Mouse (Mus musculus) heart, postnatal 10 days (tissue): Measurements from ENCODE around the gene Rnf31. TPM values are rescaled to one million over a fixed set of nuclear protein-coding genes. Genes with fewer than 3 reads are reported as not detected.

ENCODE experiments used
- DNase-seq, 2 experiments: peaks; one replicate each; pipeline ENCODE4 v3.0.0; 2021
- intact Hi-C: fragments of 180-260 bp; cut with DNase I; formaldehyde crosslinking; loops from one replicate; pipeline ENCODE4 v1.15.1; 2025
- total RNA-seq, 2 experiments: library from RNA; stranded (reverse); gene quantifications; 2 replicates each; pipeline ENCODE4 v1.2.3; 2021

Gene Rnf31
- total RNA-seq, 2 experiments from 2014 or later = 21.7 to 28.3 TPM

DNA sequence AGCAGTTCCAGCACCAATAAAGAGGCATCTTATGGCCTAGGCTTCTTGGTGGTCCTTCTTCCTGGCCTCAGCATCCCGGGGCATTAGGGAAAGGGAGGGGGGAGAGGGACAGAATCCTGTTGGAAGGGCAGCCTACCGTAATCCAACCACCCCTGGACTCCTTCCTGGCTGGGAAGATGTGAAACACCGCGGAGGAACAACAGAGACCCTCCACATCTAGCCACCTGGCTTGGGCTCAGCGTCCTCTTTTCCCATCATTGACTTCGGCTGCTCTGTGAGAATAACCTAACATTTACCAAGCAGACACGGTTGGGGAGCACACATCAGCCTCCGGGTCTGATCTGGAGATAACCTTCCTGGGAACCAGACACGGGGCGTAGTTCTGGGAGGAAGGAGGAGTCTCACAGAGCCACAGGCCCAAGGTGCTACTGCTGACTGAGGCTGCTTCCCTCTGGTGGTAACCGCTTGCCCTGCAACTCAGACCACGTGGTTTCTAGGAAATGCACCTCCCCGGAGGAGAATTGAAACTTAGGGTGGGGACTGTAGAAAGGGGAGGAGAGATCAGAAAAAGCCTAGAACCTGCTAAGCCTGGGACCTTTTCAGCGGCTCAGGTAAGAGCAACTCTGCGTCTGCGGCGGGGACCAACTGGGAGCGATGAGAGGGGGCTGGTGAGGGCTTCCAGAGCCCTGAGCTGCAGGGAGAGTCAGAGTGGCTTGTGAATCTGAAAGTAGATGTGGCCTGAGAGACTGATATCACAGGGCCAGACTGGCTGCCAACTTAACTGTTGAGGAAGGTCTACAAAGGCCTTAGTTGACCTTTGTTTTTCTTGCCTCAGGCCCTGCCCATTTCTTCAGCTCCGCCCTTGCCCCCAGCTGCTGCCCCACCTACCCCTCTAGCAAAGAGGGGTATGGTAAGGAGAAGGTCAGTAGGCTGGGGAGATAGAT lies 12.4 kb downstream of the Rnf31 start:
- intact Hi-C loops = loop anchor here (1.0 to 5.0 kb wide), 2 partner anchors 44 to 107 kb away; partner anchors contain the start of genes A730061H03Rik and Dcaf11
- peak; percentile 93 to 95 for DNase-seq

DNA sequence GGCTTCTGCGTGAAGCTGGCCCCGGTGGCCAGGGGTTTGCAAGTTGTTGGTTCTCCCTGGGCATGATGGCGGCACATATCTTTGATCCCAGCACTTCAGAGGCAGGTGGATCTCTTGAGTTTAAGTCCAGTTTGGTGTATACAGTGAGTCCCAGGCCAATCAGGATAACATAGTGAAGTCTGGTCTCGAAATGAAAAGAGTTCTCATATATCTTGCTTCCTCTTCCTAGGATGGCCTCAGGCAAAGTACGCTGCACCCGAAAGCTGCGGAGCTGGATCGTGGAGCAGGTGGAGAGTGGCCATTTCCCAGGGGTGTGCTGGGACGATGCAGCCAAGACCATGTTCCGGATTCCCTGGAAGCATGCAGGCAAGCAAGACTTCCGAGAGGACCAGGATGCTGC lies 13.3 kb downstream of the Rnf31 start:
- DNase-seq = no peak
- intact Hi-C loops = loop anchor here (1.0 to 5.0 kb wide), 2 partner anchors 45 to 108 kb away; partner anchors contain the start of genes A730061H03Rik and Dcaf11

DNA sequence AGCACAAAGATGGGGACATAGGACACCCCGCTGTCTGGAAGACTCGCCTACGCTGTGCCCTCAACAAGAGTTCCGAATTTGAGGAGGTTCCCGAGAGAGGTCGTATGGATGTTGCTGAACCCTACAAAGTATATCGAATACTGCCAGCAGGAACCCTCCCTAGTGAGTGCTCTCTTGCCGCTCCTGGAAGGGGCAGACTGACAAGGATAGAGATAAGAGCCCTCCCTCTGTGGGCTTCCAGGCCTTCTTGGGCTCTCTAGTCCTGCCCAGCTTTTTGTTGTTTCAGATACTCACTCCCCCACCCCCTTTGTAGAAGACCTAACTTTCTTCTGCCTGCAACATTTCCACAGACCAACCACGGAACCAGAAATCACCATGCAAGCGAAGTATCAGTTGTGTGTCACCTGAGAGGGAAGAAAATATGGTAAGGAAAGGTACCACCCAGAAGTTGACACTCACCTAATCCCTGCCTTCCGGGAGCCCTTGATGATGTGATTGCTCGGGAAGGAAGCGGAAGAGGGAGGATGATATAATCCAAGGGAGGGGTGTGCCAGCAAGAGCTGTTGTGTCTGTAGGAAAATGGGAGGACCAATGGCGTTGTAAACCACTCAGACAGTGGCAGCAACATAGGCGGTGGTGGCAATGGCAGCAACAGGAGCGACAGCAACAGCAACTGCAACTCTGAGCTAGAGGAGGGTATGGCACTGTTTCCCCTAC lies 14.4 kb downstream of the Rnf31 start:
- intact Hi-C loops = no loop called here
- no peak for DNase-seq

DNA sequence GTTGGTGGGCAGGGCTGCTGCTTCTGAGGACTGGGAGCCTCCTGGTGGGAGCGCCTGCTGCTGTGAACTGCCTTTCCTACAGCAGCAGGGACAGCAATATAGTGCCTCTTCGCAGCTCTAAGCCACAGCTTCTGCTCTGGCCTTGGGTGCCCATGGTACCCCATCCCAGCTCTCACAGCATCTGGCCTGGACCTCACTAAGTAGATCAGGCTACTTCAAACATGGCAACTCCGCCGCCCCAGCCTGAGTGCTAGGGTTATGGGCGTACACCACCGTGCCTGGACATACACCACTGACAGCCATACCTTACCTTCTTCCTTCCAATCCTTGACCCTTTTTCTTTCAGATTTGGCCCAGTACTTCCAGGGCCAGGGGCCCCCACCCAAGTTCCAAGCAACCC lies 16.8 kb downstream of the Rnf31 start:
- no peak for DNase-seq
- intact Hi-C loops = no loop called here

DNA sequence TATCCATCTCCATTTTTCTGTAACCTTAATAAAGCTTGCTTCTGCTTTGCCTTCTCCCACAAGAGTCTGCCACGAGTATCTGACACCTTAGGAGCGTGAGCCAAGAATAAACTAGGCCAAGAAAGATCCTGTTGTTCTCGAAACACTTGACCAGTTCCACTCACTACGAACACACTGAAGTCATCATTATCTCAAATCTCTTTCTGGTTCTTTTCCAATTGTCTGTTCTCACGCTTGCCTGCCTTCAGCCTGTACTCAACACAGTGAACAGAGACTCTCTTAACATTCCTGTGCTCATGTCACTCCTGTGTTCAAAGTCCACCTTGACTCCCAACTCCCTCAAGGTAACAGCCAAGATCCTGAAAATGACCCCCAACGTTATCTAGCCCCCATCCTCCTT lies 21.8 kb downstream of the Rnf31 start:
- intact Hi-C loops = no loop called here
- no peak for DNase-seq

DNA sequence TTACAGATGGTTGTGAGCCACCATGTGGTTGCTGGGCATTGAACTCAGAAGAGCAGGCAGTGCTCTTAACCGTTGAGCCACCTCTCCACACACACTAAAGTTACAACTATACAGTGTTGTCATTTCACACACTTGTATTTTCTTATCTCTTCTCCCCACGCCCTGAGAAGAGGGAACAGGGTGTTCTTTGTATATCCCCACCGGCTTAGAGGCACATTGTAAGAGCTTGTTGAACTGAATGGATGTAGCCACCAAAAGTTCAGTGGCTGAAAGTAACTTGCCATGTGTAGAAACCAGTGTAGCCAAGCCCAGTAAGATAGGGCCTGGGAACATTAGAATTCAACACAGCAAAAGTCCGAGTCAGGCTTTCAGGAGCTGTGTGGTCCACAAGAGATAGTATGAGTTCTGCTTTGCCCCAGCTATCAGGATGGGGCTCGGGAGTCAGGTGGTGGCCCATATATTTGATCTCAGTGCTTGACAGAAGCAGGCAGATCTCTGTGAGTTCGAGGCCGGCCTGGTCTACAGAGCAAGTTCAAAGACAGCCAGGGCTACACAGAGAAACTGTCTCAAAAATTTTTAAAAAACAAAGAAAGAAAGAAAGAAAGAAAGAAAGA lies 23.2 kb downstream of the Rnf31 start:
- DNase-seq = no peak
- intact Hi-C loops = no loop called here

DNA sequence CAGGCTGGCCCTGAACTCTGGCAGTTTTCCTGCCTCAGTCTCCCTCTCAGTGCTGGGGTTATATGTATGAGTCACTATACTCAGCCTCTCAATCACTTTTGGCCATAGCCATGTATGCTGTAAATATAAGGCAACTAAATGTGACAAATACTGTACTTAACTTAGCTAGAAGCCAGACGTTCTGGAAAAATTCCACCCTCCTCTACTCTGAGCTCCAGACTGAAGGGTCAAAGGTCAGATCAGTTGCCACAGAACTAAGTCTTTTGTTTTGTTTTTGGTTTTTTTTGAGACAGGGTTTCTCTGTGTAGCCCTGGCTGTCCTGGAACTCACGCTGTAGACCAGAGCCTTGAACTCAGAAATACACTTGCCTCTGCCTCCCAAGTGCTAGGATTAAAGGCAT lies 24.4 kb downstream of the Rnf31 start:
- intact Hi-C loops = no loop called here
- no peak for DNase-seq

DNA sequence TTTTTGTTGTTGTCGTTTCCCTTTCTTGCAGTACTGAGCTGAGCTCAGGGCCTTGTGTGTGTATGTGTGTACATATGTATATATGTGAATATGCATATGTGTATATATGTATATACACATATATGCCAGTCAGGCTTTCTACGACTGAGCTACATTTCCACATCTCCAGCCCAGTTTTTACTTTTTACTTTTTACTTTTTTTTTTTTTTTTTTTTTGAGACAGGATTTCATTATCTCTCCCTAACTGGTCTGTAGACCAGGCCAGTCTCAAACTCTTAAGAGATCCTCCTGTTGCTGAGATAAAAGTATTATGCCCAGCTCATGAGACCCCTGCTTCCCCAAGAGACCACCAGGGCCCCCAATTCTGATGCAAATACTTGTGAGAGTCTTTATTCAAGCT lies 25.3 kb downstream of the Rnf31 start:
- no peak for DNase-seq
- intact Hi-C loops = no loop called here

DNA sequence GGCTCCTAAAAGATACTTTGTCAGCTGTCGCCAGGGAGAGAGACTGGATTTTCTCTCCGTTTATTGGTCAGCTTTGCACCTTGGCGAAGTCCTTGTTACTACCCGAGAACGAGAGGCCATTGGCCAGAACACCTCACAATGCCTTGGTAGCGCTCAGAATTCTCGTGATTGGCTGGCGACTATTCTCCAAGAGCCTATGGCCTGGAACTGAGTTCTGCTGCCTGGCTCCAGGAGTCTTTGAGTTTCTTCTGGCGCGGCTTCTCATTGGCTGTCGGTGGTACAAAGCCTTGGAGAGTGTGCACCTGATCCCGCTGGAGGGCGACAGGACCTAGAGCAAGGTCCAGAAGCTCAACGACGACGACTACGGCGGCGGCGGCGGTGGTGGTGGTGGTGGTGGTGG lies 26.3 kb downstream of the Rnf31 start, which contains the start of gene Rec8:
Gene Rec8 (plus strand): TSS at position 216 of the 400 bp plus-strand sequence.
- DNase-seq = peak; percentile 19 to 40
- intact Hi-C loops = no loop called here

DNA sequence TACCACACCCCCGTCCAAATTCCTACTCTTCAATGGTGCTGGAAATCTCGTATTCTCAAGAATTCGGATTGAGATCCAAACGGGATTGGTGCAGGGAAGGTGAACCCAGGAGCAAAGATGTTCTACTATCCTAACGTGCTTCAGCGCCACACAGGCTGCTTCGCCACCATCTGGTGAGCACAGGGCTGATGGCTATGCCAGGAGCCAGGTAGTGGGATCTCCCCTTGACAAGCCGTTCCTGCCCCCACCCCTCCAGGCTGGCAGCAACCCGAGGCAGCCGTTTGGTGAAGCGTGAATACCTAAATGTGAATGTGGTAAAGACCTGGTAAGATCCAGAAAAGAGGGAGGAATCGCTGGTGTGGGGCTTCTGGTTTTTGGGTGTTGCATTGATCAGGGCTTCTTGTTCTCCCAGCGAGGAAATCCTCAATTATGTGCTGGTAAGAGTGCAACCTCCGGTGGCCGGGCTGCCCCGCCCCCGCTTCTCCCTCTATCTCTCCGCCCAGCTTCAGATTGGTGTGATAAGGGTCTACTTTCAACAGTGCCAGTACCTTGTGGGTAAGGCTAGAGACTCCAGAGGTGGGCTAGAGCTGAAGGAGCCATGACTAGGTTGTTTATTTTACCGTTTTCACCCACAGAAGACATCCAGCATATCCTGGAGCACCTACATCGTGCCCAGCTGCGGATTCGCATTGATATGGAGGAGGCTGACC lies 27.1 kb downstream of the Rnf31 start:
- DNase-seq = no peak
- intact Hi-C loops = no loop called here

DNA sequence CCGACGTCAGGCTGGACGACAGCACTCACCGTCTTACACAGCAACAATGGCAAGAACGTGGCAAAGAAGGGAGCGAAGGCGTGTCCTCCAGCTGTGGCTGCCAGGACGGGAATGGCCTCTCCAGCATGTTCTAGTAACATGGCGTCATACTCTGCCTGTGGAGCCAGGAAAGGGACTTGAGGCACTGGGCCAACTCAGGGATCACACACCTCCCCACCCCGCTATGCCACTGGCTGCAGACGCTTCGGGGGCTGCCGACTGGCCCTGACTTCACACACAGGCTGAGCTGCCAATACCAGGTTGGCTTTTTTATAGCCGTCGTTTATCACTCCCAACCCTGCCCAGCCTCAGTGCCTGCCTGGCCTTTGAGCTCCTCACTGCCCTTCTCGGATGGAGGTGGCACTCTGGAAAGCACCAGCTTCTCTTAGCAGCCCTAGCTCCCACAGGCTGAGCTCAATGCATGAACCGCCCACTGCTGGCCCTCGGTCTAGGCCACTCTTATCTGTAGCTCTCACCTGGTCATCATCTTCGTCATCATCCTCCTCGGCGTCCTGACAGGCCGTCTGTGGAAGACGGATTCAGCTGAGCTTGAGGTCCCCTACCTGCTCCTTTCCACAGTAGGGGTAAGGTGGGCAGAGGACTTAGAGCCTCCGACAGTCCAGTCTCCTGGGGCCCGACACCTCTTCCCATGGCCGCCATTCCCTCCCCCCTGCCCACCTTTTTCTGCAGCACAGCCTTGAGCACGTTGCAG lies 36.7 kb downstream of the Rnf31 start:
- intact Hi-C loops = loop anchor here (2.0 to 5.0 kb wide), 2 partner anchors 115 to 129 kb away; partner anchors contain the start of gene Cideb
- peak; percentile 22 to 28 for DNase-seq

DNA sequence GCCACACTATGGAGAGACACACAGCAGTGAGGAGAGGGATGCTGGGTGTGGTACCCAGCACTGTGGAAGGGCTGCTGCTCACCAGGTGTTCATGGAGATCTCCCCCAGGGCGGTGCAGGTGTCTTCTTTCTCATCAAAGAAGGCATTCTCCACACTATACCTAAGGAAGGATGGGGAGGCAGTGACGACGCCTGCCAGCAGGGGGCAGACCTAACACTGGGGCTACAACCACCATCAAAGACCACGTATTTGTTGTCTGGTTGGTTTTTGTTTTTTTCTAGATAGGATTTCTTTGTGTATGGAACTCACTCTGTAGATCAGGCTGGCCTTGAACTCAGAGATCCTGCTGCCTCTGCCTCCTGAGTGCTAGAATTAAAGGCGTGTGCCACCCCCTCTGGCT lies 37.8 kb downstream of the Rnf31 start:
- intact Hi-C loops = loop anchor here (2.0 to 5.0 kb wide), 2 partner anchors 113 to 128 kb away; partner anchors contain the start of gene Cideb
- DNase-seq = peak; percentile 35 to 69

DNA sequence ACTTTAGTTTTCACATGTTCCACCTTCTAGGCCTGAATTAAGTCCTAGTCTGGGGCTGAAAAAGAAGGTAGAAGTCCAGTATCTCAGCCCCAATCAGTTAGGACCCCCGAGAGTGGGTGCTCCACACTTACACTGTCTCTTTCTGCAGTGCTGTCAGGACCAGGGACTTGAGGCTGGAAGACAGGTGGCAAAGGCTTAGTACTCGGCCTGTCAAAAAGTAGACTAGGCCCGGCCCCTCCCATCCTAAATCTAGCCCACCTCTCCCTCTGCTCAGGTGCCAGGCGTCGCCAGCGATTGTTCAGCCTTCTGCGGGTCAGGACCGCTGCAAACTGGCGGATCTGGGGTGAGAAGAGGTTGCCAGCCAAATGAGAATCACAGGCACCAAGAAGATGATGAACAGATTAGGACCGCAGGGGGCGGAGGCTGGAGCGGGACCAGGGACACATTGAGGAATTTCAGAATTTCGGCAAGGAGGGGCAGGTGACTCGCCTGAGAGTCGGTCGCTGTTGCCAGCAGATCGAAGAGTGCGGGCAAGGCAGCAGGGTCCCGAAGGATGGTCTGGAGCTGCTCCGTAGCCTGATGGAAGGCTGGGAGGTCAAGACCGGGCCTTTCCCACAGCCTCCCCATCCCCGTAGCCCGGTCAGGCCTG lies 43.5 kb downstream of the Rnf31 start:
- DNase-seq = no peak
- intact Hi-C loops = no loop called here

DNA sequence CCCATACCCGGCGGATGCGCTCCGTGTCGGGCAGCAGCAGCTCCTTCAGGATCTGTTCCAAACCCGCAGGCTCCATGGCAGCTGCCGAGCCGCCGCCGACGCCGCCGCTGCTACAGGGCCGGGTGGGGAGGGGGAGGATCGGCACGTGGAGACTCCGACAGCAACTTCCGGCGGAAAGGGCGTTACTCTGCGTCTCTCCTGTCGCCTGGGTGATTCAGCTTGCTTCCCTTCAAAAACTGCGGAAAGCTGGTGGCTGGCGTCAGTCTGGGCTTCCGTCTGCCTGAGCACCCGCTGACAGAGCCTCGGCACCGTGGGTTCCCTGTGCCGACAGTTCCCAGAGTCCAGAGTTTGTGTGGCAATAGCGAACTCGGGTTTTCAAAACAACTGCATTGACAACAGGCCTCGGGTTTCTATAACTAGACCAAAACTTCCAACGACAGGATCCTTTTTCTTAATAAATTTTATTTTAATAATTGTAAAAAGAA lies 44.1 kb downstream of the Rnf31 start, which contains the start of gene Ipo4:
Gene Ipo4 (minus strand): TSS at position 435 of the 485 bp plus-strand sequence.
- intact Hi-C loops = no loop called here

DNA sequence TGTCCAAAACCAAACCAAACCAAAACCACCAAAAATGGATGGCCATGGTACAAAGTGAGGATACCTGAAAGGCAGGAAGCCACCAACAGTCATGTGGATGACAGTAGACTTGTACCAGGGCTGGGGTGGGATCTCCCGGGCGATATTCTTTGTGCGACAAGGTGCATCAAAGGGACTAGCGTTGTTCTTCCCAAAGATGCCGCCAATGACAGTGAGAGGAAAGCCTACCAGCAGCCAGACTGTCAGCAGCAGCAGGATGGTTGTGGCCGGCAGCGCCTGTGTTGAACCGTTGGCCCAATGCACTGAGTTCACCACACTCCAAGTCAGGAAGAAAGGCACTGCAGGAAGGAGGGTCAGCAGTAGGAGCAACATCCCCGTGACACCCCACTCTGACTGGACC lies 46.3 kb downstream of the Rnf31 start, which contains the start of gene Gm49378:
Gene Gm49378 (minus strand): TSS at position 101 of the 400 bp plus-strand sequence.
- intact Hi-C loops = no loop called here
- DNase-seq = no peak

More for the DNA sequence above, 44.1 kb downstream of the Rnf31 start, which contains the start of gene Ipo4:
- DNase-seq = peak; percentile 91 to 94

DNA sequence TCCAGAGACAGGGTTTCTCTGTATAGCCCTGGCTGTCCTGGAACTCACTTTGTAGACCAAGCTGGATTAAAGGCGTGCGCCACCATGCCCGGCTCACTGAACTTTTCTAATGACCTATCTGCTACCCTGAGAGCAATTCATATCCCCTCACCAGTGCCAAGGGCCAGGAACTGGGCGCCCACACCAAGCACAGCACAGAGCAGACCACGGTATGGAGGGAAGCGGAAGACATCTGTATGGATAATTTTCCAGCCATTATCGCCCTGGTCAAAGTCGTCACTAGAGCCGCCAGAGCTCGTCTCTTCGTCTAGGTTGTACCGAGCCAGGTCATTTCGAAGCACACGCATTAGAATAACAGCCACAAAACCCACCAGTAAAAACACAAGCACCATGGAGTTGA lies 49.3 kb downstream of the Rnf31 start:
- DNase-seq = no peak
- intact Hi-C loops = no loop called here

DNA sequence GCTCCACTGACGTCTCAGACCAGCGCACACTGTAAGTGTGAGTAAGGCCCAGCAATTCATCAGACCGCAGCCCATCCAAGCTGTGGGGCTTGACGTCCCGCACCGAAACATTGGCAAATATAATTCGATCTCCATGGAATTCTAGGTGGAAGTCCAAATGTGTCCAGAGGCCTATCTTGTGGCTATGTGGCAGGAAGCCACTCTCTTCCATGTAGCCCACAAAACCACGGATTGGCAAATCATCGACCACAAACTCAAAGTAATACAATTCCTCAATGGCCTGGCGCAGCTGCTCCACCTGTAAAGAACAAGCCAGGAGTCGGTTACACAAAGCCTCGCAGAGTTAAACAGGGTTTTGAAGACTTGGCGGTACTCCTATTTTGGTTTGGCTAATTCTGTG lies 49.8 kb downstream of the Rnf31 start:
- intact Hi-C loops = no loop called here
- no peak for DNase-seq

DNA sequence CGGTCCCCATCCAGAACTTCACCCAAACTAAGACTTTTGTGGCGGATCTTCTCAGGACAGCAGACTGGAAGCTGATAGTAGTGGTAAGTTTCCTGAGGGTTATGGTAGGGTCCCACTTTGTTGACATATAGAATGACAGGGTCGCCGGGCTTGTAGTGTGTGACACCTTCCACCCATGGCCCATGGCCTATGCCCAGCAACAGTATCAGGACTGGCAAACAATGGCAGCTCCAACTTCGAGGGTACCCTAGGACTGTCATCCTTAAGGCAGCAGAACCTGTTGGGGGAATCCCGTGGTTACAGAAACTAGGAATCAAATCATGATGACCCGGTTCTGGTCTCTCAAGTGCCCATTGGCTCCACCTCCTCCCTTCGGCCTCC lies 51.2 kb downstream of the Rnf31 start:
- intact Hi-C loops = no loop called here
- DNase-seq = no peak
